Mouse (Mus musculus): ENCODE measurements around the gene Cdkn1b. TPM values are rescaled to one million over a fixed set of nuclear protein-coding genes. Genes with fewer than 3 reads are reported as not detected.

The Cdkn1b gene
- 10 to 100 TPM; 38.2 to 40.5 TPM for total RNA-seq (2021)
- long read RNA-seq, experiment 1, partial matches to known transcripts, result 2 of 3 reads
- long read RNA-seq, experiment 1, other reads (novel, unspliced or antisense), result 1 of 3 reads
- long read RNA-seq, experiment 2, partial matches to known transcripts, result 0 of 1 reads
- long read RNA-seq, experiment 2, other reads (novel, unspliced or antisense), result 1 of 1 reads

- DNase-seq (ENCODE audit: low spot score in 2 of 2), result peak; percentile 76 to 89
Measured at GRCm38 (mm10) chr6:134920190-134921013, at the start of gene Cdkn1b. TSS of gene Cdkn1b (plus strand) at chr6:134920401.

- no peak for DNase-seq (ENCODE audit: low spot score in 2 of 2)
Measured at GRCm38 (mm10) chr6:134870887-134871286, 49.3 kb upstream of the Cdkn1b start.

GRCm38 (mm10) chr6:134872236-134872635, 48.0 kb upstream of the Cdkn1b start:
- no peak for DNase-seq (ENCODE audit: low spot score in 2 of 2)

- DNase-seq (ENCODE audit: low spot score in 2 of 2), result no peak
Measured at GRCm38 (mm10) chr6:134873018-134873417, 47.2 kb upstream of the Cdkn1b start.

- DNase-seq (ENCODE audit: low spot score in 2 of 2), result no peak
Measured at GRCm38 (mm10) chr6:134876795-134877194, 43.4 kb upstream of the Cdkn1b start.

GRCm38 (mm10) chr6:134877276-134877675, 42.9 kb upstream of the Cdkn1b start:
- no peak for DNase-seq (ENCODE audit: low spot score in 2 of 2)

- DNase-seq (ENCODE audit: low spot score in 2 of 2), result no peak
Measured at GRCm38 (mm10) chr6:134877892-134878291, 42.3 kb upstream of the Cdkn1b start.

GRCm38 (mm10) chr6:134879556-134879955, 40.6 kb upstream of the Cdkn1b start:
- no peak for DNase-seq (ENCODE audit: low spot score in 2 of 2)

- no peak for DNase-seq (ENCODE audit: low spot score in 2 of 2)
Measured at GRCm38 (mm10) chr6:134880046-134880445, 40.2 kb upstream of the Cdkn1b start.

GRCm38 (mm10) chr6:134883661-134884060, 36.5 kb upstream of the Cdkn1b start:
- no peak for DNase-seq (ENCODE audit: low spot score in 2 of 2)

- no peak for DNase-seq (ENCODE audit: low spot score in 2 of 2)
Measured at GRCm38 (mm10) chr6:134885515-134885914, 34.7 kb upstream of the Cdkn1b start.

- DNase-seq (ENCODE audit: low spot score in 2 of 2), result no peak
Measured at GRCm38 (mm10) chr6:134886475-134886874, 33.7 kb upstream of the Cdkn1b start.

GRCm38 (mm10) chr6:134887008-134887407, 33.2 kb upstream of the Cdkn1b start:
- DNase-seq (ENCODE audit: low spot score in 2 of 2), result peak; percentile 13 to 33

GRCm38 (mm10) chr6:134887711-134888449, 32.3 kb upstream of the Cdkn1b start:
- peak; percentile 85 to 86 for DNase-seq (ENCODE audit: low spot score in 2 of 2)

GRCm38 (mm10) chr6:134888563-134889017, 31.6 kb upstream of the Cdkn1b start:
- peak; percentile 59 to 68 for DNase-seq (ENCODE audit: low spot score in 2 of 2)

- no peak for DNase-seq (ENCODE audit: low spot score in 2 of 2)
Measured at GRCm38 (mm10) chr6:134889763-134890162, 30.4 kb upstream of the Cdkn1b start.

GRCm38 (mm10) chr6:134890436-134890835, 29.8 kb upstream of the Cdkn1b start:
- DNase-seq (ENCODE audit: low spot score in 2 of 2), result no peak

GRCm38 (mm10) chr6:134896570-134897436, 23.4 kb upstream of the Cdkn1b start:
- DNase-seq (ENCODE audit: low spot score in 2 of 2), result no peak

GRCm38 (mm10) chr6:134897443-134898094, 22.6 kb upstream of the Cdkn1b start:
- peak; percentile 92 to 93 for DNase-seq (ENCODE audit: low spot score in 2 of 2)

All from left cerebral cortex, adult 18-20 months (tissue).